Mouse (Mus musculus) lung, adult 2 months (tissue): ENCODE measurements around the gene Acot6.

ENCODE experiments used
- CTCF ChIP-seq: fragments of 200-500 bp; IDR thresholded peaks from 2 replicates; pipeline ENCODE4 v1.5.1; 2011; ENCODE audit warnings: mild to moderate bottlenecking, low read length, control low read depth; ENCODE audit not compliant: insufficient read depth
- POLR2A ChIP-seq: fragments of 200-500 bp; IDR thresholded peaks from 2 replicates; pipeline ENCODE4 v1.6.1; 2011; ENCODE audit warnings: low read depth, mild to moderate bottlenecking, control low read depth, low read length, borderline replicate concordance; ENCODE audit errors: extremely low read depth

GRCm38 (mm10) chr12:84068986-84069385, 31.5 kb upstream of the Acot6 start, which contains the start of gene Acot5:
- no peak for TF ChIP-seq CTCF
- no peak for TF ChIP-seq POLR2A
